Mouse (Mus musculus) G1E (cell line): Measurements from ENCODE around the gene St8sia1.

Experiments
- CTCF ChIP-seq: IDR thresholded peaks from 2 replicates; pipeline ENCODE4 v1.5.1; 2012; ENCODE audit warnings: low read depth, low read length, inconsistent platforms, mixed read lengths
- GATA1 ChIP-seq: IDR thresholded peaks from 2 replicates; pipeline ENCODE4 v1.6.1; 2012; ENCODE audit warnings: borderline replicate concordance, low read length, inconsistent platforms, mixed read lengths
- TAL1 ChIP-seq: conservative IDR thresholded peaks from 2 replicates; pipeline ENCODE4 v1.6.1; 2012; ENCODE audit warnings: low read depth, low read length, inconsistent platforms, mixed read lengths

GRCm38 (mm10) chr6:142798837-142799236, 165.4 kb downstream of the St8sia1 start:
- no peak for TF ChIP-seq GATA1
- no peak for TF ChIP-seq CTCF
- TF ChIP-seq TAL1: no peak
